Mouse (Mus musculus): ENCODE data around the gene Col4a4.

- no peak for TF ChIP-seq POLR2A (IDR thresholded peaks at IDR 0.05; ENCODE audit: borderline replicate concordance, extremely low read depth, low read depth, low read length)
- no peak for TF ChIP-seq CTCF (IDR thresholded peaks at IDR 0.05; ENCODE audit: insufficient read depth, low read length)
These were observed 33.3 kb upstream of the Col4a4 start for GRCm38 (mm10) chr1:82619981-82620380.
